Mouse (Mus musculus) liver, embryonic 12.5 days (tissue): ENCODE data around the gene Rpgr. TPM values are rescaled to one million over a fixed set of nuclear protein-coding genes. Genes with fewer than 3 reads are reported as not detected.

Source experiments
- ATAC-seq: fragments of 200-750 bp; cut with Nextera tagmentation; 2 replicates; pipeline ENCODE4 v1.8.0; 2017; ENCODE audit warnings: moderate number of reproducible peaks, mild to moderate bottlenecking, moderate library complexity
- H3K27ac ChIP-seq: fragments of 300-500 bp; sonication (generic); 2 replicates; pipeline ENCODE4 v1.5.1; 2016; ENCODE audit warnings: mild to moderate bottlenecking
- H3K27me3 ChIP-seq: fragments of 300-500 bp; sonication (generic); replicated peaks from 2 replicates; pipeline ENCODE4 v1.6.1; 2016; ENCODE audit warnings: mild to moderate bottlenecking, moderate library complexity
- H3K36me3 ChIP-seq: fragments of 300-500 bp; sonication (generic); 2 replicates; pipeline ENCODE4 v1.6.1; 2016; ENCODE audit warnings: mild to moderate bottlenecking, moderate library complexity
- H3K4me1 ChIP-seq: fragments of 300-500 bp; sonication (generic); 2 replicates; pipeline ENCODE4 v1.6.1; 2016
- H3K4me2 ChIP-seq: fragments of 300-500 bp; sonication (generic); 2 replicates; pipeline ENCODE4 v1.6.1; 2016; ENCODE audit warnings: mild to moderate bottlenecking, moderate library complexity
- H3K4me3 ChIP-seq: fragments of 300-500 bp; sonication (generic); 2 replicates; pipeline ENCODE4 v1.5.1; 2016; ENCODE audit warnings: mild to moderate bottlenecking, moderate library complexity
- H3K9ac ChIP-seq: fragments of 300-500 bp; sonication (generic); 2 replicates; pipeline ENCODE4 v1.6.1; 2016; ENCODE audit warnings: mild to moderate bottlenecking, moderate library complexity
- H3K9me3 ChIP-seq: fragments of 300-500 bp; sonication (generic); replicated peaks from 2 replicates; pipeline ENCODE4 v1.6.1; 2016; ENCODE audit warnings: mild to moderate bottlenecking, moderate library complexity
- WGBS: fragments of 180-500 bp; shearing (Covaris S2); methylation state at CpG from one replicate; pipeline ENCODE4 v1.1.7; 2016; ENCODE audit not compliant: insufficient replicate concordance; 5-methylcytosine and 5-hydroxymethylcytosine counted together
- polyA plus RNA-seq: library from polyadenylated mRNA; unstranded; fragments of >200 nt; fragmentation: Nextera tagmentation; extraction: Ambion mirVana; gene quantifications from 2 replicates; pipeline ENCODE4 v1.2.1, GENCODE M21; 2016

Gene Rpgr
- polyA plus RNA-seq, 1 experiment from 2014 or later: 5.3 TPM

DNA sequence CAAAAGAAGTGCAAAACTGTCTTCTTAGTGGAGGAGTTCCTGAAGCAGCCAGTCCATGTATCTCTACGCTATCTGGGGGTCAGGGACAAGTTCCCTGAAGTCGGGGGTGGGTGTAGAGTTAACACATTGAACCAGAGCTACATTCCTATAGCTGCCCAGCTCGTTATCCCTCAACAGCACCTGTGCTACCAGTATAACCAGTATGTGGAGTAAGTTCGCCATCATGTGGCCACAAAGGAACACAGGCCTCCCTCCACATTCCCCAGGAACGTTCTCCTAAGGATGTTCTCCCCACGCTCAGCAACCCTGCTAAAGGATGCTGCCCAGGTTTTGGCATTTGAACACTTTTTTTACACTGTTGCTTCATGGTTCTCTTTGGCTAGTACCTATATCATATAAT is 146.0 kb downstream of the Rpgr start:
- Histone ChIP-seq H3K4me2 (no peak overlapping the region), H3K4me1 (no peaks in the 10 kb centered on the region), H3K9ac (no peak overlapping the region), H3K36me3 (no peaks in the 10 kb centered on the region), H3K9me3 (no peaks in the 10 kb centered on the region), H3K27ac (no peak overlapping the region), H3K27me3 (no peaks in the 10 kb centered on the region), H3K4me3 (no peak overlapping the region)
- WGBS: 12% methylated on average over 6 of the region's 6 CpGs
- no peak for ATAC-seq

DNA sequence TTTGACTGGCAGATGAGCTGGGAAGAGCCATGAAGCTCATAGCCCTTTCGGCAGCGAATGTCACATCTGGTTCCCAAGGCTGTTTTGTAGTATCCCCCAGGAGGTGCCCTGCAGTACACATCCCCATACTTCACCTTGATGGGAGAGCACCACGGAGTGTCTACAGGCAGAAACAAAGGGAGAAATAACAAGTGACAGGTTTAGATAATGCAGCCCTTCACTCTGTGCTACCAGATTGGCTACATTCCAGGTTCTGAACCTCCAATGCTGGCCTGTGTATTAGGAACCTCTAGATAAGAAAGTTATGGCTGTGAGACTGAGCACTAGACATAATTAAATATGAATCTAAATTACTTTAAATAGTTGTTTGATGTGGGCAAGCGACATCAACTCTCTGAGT is 147.3 kb downstream of the Rpgr start:
- no peak for ATAC-seq
- 66% methylated on average over 4 of the region's 4 CpGs for WGBS
- H3K27me3 ChIP-seq: no peaks in the 10 kb centered on the region
- no peak overlapping the region for H3K4me3 ChIP-seq
- H3K27ac ChIP-seq: no peak overlapping the region
- H3K9me3 ChIP-seq: no peaks in the 10 kb centered on the region
- no peaks in the 10 kb centered on the region for H3K36me3 ChIP-seq
- no peaks in the 10 kb centered on the region for H3K4me1 ChIP-seq
- H3K9ac ChIP-seq: no peak overlapping the region
- no peak overlapping the region for H3K4me2 ChIP-seq

DNA sequence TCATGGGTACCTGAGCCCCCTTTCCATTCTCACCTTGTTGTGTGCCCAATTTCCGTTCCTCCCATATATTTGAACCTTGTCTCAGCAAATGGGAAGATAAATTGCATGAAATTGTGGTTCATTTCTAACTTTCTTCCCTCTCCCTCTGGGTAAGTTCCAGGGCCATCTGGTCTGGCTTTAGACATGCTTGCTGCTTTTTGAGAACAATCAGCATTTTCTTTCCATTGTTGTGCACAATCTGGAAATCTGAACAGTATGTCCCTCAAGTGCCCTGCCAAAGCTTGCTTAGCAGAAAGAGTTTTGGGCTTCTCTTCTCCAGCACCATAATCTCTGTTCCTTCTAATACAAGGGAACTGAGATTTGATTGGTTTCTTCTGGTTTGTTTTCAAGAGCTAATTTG is 152.9 kb downstream of the Rpgr start:
- no peaks in the 10 kb centered on the region for H3K9me3 ChIP-seq
- WGBS: 38% methylated on average over 1 of the region's 1 CpGs
- no peak overlapping the region for H3K27ac ChIP-seq
- no peak overlapping the region for H3K9ac ChIP-seq
- no peaks in the 10 kb centered on the region for H3K36me3 ChIP-seq
- ATAC-seq: no peak
- H3K4me1 ChIP-seq: no peaks in the 10 kb centered on the region
- no peak overlapping the region for H3K4me2 ChIP-seq
- no peak overlapping the region for H3K4me3 ChIP-seq
- no peaks in the 10 kb centered on the region for H3K27me3 ChIP-seq

DNA sequence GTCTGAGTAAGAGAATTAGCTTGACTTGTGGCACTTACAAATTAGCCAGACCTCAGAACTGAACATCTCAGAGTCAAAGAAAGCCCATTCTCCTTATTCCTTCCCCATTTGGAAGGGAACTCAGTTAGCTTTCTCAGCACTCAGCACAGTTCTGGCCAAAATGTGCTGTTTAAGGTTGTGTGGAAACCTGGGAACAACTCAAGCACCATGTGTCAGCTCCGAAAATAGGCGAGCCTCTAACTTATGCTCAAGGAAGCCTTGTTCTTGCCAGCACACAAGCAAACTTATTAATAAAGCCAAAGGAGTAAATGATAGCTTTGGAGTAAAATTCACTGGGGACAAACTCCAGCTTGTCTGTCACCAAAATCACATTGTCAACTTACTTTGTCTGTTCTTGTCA is 153.4 kb downstream of the Rpgr start:
- Histone ChIP-seq H3K4me2 (no peak overlapping the region), H3K36me3 (no peaks in the 10 kb centered on the region), H3K4me3 (no peak overlapping the region), H3K9me3 (no peaks in the 10 kb centered on the region), H3K27ac (no peak overlapping the region), H3K27me3 (no peaks in the 10 kb centered on the region), H3K9ac (no peak overlapping the region), H3K4me1 (no peaks in the 10 kb centered on the region)
- no peak for ATAC-seq
- 47% methylated on average over 2 of the region's 2 CpGs for WGBS

DNA sequence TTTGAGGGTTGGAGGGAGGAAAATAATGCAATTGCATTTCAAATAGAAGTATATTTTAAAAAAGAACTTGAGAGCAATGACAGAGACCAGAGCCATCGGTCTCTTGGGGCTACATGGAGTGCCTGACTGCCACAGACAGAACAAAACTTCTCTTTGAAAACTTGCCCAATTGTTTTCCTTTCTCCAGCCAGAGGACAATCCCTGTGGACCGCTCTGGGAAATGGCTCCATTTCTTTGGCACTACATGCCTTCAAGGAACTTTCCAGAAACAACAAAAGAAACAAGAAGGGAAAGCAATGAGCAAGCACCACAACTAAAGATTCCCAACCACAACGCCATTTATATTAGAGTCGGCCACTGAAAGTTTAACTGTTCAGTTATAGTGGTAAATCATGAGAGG is 154.5 kb downstream of the Rpgr start:
- Histone ChIP-seq H3K9me3 (no peaks in the 10 kb centered on the region), H3K4me2 (no peak overlapping the region), H3K27ac (no peak overlapping the region), H3K9ac (no peak overlapping the region), H3K27me3 (no peaks in the 10 kb centered on the region), H3K4me3 (no peak overlapping the region), H3K4me1 (no peaks in the 10 kb centered on the region), H3K36me3 (no peaks in the 10 kb centered on the region)
- no peak for ATAC-seq
- 63% methylated on average over 4 of the region's 4 CpGs for WGBS

DNA sequence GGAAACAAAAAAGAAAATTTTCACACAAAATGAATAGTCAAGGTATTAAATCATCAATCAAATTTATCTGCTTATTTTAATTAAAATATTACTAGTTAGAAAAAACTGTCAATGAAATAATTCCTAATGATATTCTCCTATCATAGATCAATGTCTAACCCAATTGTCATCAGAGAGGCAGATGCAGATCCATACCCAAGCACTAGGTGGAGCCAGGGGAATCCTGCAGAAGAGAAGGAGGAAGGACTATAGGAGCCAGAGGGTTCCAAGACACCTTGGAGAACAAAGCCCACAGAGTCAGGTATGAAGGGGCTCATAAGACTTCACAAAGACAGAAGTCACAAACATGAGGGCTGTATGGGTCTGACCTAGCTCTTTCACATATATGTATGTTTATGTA is 182.1 kb downstream of the Rpgr start:
- Histone ChIP-seq H3K4me2 (no peak overlapping the region), H3K9ac (no peak overlapping the region), H3K27me3 (no peaks in the 10 kb centered on the region), H3K36me3 (no peaks in the 10 kb centered on the region), H3K4me3 (no peak overlapping the region), H3K4me1 (no peaks in the 10 kb centered on the region), H3K27ac (no peak overlapping the region), H3K9me3 (no peaks in the 10 kb centered on the region)
- no peak for ATAC-seq

Other genes starting within 250 kb of the Rpgr start
- 1.3 and 1.4 TPM in 2 replicates for gene Srpx, start 99.2 kb downstream of the Rpgr start, polyA plus RNA-seq
- gene Otc, start 35.4 kb upstream of the Rpgr start, polyA plus RNA-seq: 16.8 and 18.2 TPM in 2 replicates